Mouse (Mus musculus): ENCODE data around the gene Sema3b. TPM values are rescaled to one million over a fixed set of nuclear protein-coding genes. Genes with fewer than 3 reads are reported as not detected.

The Sema3b gene
- polyA plus RNA-seq, 1 experiment from 2014 or later: 3.9 TPM

DNA sequence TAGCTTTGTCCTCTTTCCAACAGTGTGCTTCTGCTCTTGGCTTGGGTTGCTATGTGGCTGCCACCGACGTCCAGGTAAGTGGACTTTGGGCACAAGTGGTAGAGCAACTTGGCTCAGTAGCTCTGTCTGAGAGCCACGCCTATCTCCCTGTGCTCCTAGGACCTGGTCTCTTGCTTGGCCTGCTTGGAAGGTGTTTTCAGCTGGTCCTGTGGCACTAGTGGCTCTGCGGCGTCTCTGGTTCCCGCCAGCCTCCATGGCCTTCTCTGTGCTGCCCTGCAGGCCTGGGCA lies 18.3 kb downstream of the Sema3b start:
- Histone ChIP-seq H3K36me3 (peaks cover 58% of the 10 kb centered on the region), H3K4me1 (replicated peaks) (peaks cover 47% of the 10 kb centered on the region), H3K4me3 (no peak overlapping the region), H3K27me3 (ENCODE audit: insufficient read depth, poor library complexity, severe bottlenecking) (no peaks in the 10 kb centered on the region), H3K9me3 (no peaks in the 10 kb centered on the region), H3K27ac (no peak overlapping the region)
- WGBS: 93% methylated on average over 6 of the region's 6 CpGs
- no peak for DNase-seq (ENCODE audit: low spot score)

DNA sequence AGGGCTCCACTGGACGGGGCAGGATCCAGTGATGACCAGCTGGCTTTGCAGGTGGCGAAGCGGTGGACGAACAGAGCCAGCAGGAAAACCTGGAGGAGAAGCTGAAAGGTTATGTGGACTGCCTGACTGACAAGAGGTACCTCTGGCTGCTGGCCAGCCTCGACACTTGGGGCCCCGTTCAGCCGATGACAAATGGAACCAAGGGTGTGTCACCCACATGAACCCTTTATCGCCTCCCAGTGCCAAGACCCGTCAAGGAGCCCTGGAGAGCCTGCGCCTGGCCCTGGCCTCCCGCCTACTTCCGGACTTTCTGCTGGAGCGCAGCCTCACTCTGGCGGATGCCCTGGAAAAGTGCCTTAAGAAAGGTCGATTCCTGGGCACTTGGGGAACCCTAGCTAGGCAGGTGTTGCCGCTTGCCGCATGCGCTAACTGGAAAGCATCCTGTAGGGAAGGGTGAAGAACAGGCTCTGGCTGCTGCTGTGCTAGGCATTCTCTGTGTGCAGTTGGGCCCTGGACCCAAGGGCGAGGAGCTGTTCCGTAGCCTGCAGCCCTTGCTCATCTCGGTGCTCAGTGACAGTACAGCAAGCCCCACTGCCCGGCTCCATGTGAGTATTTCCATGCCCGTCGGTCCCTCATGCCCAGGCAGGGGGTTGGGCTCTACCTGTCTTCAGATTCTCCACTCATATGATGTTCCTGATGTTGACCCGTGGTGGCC lies 18.8 kb downstream of the Sema3b start:
- no peaks in the 10 kb centered on the region for H3K9me3 ChIP-seq
- 91% methylated on average over 25 of the region's 25 CpGs for WGBS
- DNase-seq (ENCODE audit: low spot score): no peak
- peaks cover 47% of the 10 kb centered on the region for H3K4me1 ChIP-seq (replicated peaks)
- peaks cover 58% of the 10 kb centered on the region for H3K36me3 ChIP-seq
- H3K27ac ChIP-seq: no peak overlapping the region
- no peaks in the 10 kb centered on the region for H3K27me3 ChIP-seq (ENCODE audit: insufficient read depth, poor library complexity, severe bottlenecking)
- H3K4me3 ChIP-seq: no peak overlapping the region

DNA sequence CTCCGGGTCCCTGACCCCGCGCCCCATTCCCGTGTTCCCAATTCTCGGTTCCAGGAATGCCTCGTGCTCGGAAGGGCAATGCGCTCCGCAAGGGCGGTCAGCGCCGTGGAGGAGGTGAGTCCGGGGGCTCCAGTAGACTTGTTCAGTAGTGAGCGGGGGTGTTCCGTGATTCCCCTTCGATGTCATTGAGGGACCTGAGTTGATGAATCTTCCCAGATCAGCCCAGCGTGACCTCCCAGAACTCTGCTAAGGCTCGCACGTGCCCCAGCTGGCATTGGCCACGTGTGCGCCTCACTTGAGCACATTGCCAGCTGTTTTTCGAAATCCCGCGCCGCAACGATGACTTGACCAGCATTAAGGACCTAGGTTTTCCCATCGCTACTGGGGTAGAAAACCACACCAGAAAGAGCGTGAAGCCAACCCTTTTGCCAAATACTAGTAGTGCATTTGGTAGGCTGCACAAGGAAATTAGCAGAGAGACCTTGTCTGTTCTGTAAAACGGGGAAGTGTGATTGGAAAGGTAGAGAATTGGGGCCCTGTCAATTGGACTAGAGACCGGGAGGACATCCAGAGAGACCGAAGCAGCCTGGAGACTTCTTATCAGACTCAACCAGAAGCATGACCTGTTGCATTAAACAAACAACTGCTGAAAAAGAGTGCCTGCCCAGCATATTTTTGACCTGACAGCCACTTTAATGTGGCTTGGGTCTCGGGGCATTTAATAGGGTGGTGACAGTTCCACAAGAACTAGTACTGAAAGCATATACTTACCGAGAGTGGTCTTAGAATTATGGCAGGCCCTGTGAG lies 21.0 kb downstream of the Sema3b start:
- Histone ChIP-seq H3K36me3 (peaks cover 50% of the 10 kb centered on the region), H3K27ac (peak overlapping the region; percentile 85)
- 7% methylated on average over 33 of the region's 33 CpGs for WGBS

DNA sequence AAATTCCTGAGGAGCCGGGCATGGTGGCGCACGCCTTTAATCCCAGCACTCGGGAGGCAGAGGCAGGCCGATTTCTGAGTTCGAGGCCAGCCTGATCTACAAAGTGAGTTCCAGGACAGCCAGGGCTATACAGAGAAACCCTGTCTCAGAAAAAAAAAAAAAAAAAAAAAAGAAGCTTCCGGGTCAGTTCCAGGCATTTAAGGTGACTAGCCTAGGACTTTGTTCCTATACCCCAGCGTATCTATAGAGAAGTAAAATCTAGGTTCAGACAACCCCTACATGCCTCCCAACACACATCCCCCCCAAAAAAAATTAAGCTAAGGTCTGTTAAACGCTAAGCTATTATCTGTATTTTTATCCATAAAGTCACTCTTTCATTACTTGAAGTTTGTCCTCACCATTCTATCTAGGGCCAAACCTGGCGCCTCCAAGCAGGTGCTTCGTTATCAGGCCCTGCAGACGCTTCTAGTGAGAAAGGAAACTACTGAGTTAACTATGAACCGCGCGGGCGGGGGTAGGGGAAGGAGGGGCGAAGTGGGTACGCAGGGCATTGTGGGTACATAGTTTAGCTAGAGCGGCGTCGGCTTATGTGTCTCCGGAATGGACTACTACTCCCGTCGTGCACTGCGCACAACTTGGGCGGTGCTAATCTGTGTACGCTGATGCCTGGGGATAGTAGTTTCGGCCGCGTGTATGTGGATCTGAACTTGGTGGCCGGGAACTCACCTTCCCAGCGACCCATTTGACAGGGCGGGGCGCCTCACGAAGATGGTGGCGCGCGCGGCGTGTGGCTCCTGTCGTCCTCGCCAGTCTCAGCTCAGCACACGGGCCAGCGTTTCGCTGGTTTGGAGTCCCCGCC lies 21.8 kb downstream of the Sema3b start, which contains the start of gene Ifrd2:
Ifrd2 (plus strand) TSS at position 669 of the 859 bp plus-strand sequence.
- no peaks in the 10 kb centered on the region for H3K27me3 ChIP-seq (ENCODE audit: insufficient read depth, poor library complexity, severe bottlenecking)
- H3K4me1 ChIP-seq (replicated peaks): peaks cover 42% of the 10 kb centered on the region
- no peaks in the 10 kb centered on the region for H3K9me3 ChIP-seq
- peak within 1 kb of the TSS; percentile 68 for H3K4me3 ChIP-seq
- 15% methylated on average over 46 of the region's 46 CpGs for WGBS
- H3K36me3 ChIP-seq: peaks cover 49% of the 10 kb centered on the region
- peak; percentile 96 for DNase-seq (ENCODE audit: low spot score)
- H3K27ac ChIP-seq: peak within 1 kb of the TSS; percentile 85

More for the DNA sequence above, 21.0 kb downstream of the Sema3b start:
- no peak for DNase-seq (ENCODE audit: low spot score)
- Histone ChIP-seq H3K4me1 (replicated peaks) (peaks cover 38% of the 10 kb centered on the region), H3K4me3 (peak overlapping the region; percentile 68), H3K9me3 (no peaks in the 10 kb centered on the region), H3K27me3 (ENCODE audit: insufficient read depth, poor library complexity, severe bottlenecking) (no peaks in the 10 kb centered on the region)

DNA sequence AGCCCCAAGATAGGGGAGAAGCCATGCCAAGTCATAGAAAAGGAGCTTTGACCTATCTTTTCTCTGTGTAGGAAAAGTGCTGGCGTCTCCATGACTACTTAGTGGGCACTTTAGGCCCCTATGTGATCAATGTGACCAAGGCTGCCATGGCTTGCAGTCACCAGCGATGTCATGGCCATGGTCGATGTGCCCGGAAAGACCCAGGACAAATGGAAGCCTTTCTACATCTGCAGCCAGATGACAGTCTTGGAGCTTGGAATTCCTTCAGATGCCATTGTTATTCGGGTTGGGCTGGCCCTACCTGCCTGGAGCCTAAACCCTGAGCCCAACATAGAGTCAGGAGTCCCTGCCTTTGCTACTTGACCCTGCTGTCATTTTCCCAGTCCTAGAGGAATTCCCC lies 22.5 kb downstream of the Sema3b start:
- Histone ChIP-seq H3K4me1 (replicated peaks) (peaks cover 44% of the 10 kb centered on the region), H3K9me3 (no peaks in the 10 kb centered on the region), H3K4me3 (no peak overlapping the region), H3K36me3 (peaks cover 42% of the 10 kb centered on the region), H3K27ac (peak overlapping the region; percentile 70), H3K27me3 (ENCODE audit: insufficient read depth, poor library complexity, severe bottlenecking) (no peaks in the 10 kb centered on the region)
- no peak for DNase-seq (ENCODE audit: low spot score)
- 92% methylated on average over 5 of the region's 5 CpGs for WGBS

DNA sequence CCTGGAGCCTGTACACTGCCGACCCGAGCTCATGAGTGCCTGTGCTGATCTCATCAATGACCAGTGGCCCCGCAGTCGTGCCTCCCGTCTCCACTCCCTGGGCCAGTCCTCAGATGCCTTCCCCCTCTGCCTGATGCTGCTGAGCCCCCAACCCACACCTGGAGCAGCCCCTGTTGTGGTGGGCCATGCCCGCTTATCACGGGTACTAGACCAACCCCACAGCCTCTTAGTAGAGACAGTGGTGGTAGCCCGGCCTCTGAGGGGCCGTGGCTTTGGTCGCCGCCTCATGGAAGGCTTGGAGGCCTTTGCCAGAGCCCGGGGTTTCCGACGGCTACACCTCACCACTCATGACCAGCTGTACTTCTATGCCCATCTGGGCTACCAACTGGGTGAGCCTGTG lies 25.9 kb downstream of the Sema3b start:
- 91% methylated on average over 14 of the region's 14 CpGs for WGBS
- peaks cover 65% of the 10 kb centered on the region for H3K4me1 ChIP-seq (replicated peaks)
- H3K4me3 ChIP-seq: no peak overlapping the region; the same call in 1 of the 2 replicates
- no peaks in the 10 kb centered on the region for H3K27me3 ChIP-seq (ENCODE audit: insufficient read depth, poor library complexity, severe bottlenecking)
- DNase-seq (ENCODE audit: low spot score): no peak
- peaks cover 19% of the 10 kb centered on the region for H3K36me3 ChIP-seq
- H3K9me3 ChIP-seq: no peaks in the 10 kb centered on the region
- 0 out of 2 replicates have a peak overlapping the region, but pooled peaks have one; percentile 3 for H3K27ac ChIP-seq

DNA sequence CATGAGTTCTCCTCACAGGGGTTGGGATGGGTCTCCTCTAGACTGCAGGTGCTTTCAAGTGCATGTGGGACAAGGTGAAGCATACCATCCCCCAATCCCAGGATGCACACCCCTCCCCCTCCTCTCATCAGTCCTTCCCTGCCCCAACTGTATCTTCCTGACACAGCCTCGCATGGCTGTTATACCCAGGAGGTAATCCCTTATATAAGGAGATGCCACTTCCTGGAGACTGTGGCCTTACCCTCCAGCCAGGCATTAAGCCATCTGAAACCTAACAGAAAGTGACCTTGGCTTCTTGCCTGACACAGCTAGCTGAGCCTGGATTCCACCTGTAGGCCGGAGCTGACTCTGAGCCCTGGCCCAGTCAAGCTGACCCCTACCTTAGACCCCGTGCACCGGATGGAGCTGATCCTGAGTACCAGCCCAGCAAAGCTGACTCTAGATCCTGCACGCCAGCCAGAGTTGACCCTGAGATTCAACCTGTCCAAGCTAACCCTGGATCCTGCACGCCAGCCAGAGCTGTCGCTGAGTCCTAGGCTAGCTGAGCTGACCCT lies 26.4 kb downstream of the Sema3b start:
- DNase-seq (ENCODE audit: low spot score): no peak
- peaks cover 65% of the 10 kb centered on the region for H3K4me1 ChIP-seq (replicated peaks)
- no peak overlapping the region for H3K4me3 ChIP-seq
- 90% methylated on average over 7 of the region's 7 CpGs for WGBS
- no peaks in the 10 kb centered on the region for H3K27me3 ChIP-seq (ENCODE audit: insufficient read depth, poor library complexity, severe bottlenecking)
- H3K36me3 ChIP-seq: peaks cover 19% of the 10 kb centered on the region
- no peaks in the 10 kb centered on the region for H3K9me3 ChIP-seq
- no peak overlapping the region for H3K27ac ChIP-seq

DNA sequence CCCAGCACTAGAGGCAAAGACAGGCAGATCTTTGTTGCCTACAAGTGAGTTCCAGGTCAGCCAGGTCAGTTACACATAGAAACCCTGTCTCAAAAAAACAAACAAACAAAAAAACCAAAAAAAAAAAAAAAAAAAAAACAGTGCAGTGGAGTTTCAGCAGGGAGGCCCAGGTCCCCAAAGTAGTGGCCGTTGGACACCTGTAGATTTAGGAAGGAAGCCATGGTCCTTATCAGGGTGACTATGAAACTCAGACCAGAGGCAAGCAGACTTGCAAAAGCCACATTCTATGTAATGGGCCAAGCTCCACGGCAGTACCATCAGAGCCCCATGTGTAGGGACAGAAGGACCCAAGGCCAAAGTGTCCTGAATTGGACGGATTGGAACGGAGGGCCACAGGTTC lies 27.4 kb downstream of the Sema3b start:
- WGBS: 76% methylated on average over 4 of the region's 4 CpGs
- Histone ChIP-seq H3K27ac (peak overlapping the region; percentile 93), H3K4me1 (replicated peaks) (peaks cover 67% of the 10 kb centered on the region), H3K9me3 (no peaks in the 10 kb centered on the region), H3K36me3 (peaks cover 19% of the 10 kb centered on the region), H3K27me3 (ENCODE audit: insufficient read depth, poor library complexity, severe bottlenecking) (no peaks in the 10 kb centered on the region), H3K4me3 (peak overlapping the region; percentile 70)
- DNase-seq (ENCODE audit: low spot score): no peak

DNA sequence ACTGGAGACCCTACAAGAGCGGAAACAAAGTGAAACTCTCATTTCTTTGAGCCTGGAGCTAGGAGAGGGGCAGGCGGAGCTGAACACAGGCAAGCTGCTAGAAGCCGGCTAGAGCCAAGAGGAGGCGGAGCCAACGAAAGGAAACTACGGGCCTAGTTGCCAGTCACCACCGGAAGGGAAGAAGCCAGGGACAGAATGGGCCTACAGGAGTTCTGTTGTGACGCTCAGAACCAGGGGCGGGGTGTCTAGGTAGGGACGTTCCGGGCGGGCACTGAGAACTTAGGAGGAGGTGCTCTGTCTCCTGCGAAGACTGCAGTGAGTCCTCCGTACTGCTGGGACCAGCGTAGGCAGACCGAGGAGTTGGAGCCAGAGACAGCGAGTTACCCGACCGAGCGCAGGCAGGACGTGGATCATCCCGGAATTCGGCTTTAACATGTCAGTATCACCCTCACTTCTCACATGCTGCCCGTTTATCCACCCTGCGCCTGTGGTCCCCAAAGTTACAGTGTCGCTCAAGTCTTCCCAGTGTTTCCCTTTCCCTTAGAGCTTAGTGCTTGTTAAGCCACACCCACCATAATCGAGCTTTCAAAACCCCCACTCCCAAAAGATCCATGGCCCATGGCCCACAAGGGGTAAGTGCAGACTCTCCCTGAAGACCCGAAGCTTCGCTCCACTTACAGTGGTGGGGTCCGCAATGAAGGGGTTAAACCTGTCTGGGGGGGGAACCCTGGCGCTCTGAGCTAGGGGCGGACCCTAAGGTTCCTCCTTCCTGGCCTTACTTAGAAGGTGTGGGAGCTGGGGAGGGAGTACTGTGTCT lies 28.3 kb downstream of the Sema3b start, which contains the start of gene Hyal3:
Hyal3 (plus strand) TSS at position 318 of the 817 bp plus-strand sequence.
- Histone ChIP-seq H3K27me3 (ENCODE audit: insufficient read depth, poor library complexity, severe bottlenecking) (no peaks in the 10 kb centered on the region), H3K9me3 (no peaks in the 10 kb centered on the region), H3K27ac (peak within 1 kb of the TSS; percentile 93), H3K4me1 (replicated peaks) (peaks cover 74% of the 10 kb centered on the region), H3K4me3 (peak within 1 kb of the TSS; percentile 70), H3K36me3 (peaks cover 19% of the 10 kb centered on the region)
- 1% methylated on average over 32 of the region's 32 CpGs for WGBS
- DNase-seq (ENCODE audit: low spot score): peak; percentile 84

DNA sequence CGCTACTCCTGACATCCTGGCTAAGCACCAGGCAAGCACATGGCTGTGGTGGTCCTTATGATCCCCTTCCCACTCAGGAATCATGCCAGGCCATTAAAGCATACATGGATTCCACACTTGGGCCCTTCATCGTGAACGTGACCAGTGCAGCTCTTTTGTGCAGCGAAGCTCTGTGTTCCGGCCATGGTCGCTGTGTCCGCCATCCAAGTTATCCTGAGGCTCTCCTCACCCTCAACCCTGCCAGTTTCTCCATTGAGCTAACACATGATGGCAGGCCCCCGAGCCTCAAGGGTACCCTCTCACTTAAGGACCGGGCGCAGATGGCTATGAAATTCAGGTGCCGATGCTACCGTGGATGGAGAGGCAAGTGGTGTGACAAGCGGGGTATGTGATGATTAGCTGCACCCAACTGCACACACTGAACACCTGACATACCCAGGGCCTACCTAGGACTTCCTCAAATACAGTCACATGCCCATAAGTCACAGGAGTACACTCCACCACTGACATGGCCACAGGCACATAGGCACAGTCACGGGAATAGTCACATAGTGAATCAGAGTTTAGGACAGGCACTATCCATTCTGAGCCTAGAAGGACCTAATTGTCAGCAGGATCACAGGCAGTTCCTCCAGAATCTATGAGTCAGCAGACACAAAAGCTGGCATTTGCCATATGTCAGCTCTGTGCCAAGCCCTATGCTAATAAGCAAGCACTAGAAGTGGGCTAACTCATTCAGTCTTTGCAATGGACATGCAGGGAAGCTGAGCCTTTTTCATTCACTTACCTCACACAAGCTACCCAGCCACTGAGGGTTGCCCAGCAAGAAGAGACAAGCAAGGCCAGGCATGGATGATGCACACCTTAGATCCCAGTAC lies 29.8 kb downstream of the Sema3b start:
- no peak for DNase-seq (ENCODE audit: low spot score)
- WGBS: 94% methylated on average over 14 of the region's 14 CpGs
- 0 out of 2 replicates have a peak overlapping the region, but pooled peaks have one; percentile 70 for H3K4me3 ChIP-seq
- H3K27ac ChIP-seq: peak overlapping the region; percentile 93; the same call in 1 of the 2 replicates
- H3K4me1 ChIP-seq (replicated peaks): peaks cover 78% of the 10 kb centered on the region
- peaks cover 27% of the 10 kb centered on the region for H3K36me3 ChIP-seq
- no peaks in the 10 kb centered on the region for H3K9me3 ChIP-seq
- H3K27me3 ChIP-seq (ENCODE audit: insufficient read depth, poor library complexity, severe bottlenecking): no peaks in the 10 kb centered on the region

DNA sequence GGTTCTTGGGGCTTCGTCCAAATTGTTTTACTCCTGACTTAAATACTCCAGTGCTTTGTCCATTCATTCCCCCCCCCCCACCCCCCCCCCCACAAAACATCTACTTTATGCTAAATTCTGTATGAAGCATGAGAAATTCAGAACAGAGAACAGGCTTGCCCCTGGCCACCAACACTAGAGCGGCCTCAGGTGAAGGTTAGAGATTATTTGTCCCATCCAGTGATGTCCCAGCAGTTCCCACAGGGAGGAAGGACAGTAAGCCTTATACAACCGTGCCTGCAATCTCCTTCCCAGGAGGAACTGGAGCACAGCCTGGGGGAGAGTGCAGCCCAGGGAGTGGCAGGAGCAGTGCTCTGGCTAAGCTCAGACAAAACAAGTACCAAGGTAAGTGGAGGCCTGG lies 30.4 kb downstream of the Sema3b start, which contains the start of gene Naa80:
Naa80 (plus strand) TSS at position 301 of the 400 bp plus-strand sequence.
- H3K27me3 ChIP-seq (ENCODE audit: insufficient read depth, poor library complexity, severe bottlenecking): no peaks in the 10 kb centered on the region
- WGBS: 88% methylated on average over 3 of the region's 3 CpGs
- 0 out of 2 replicates have a peak within 1 kb of the TSS, but pooled peaks have one; percentile 70 for H3K4me3 ChIP-seq
- no peak for DNase-seq (ENCODE audit: low spot score)
- peak within 1 kb of the TSS; percentile 93; the same call in 1 of the 2 replicates for H3K27ac ChIP-seq
- peaks cover 78% of the 10 kb centered on the region for H3K4me1 ChIP-seq (replicated peaks)
- peaks cover 30% of the 10 kb centered on the region for H3K36me3 ChIP-seq
- H3K9me3 ChIP-seq: no peaks in the 10 kb centered on the region; the same call in 1 of the 2 replicates

Data from hindbrain, embryonic 10.5 days (tissue).